Mouse (Mus musculus) spleen, adult 18-20 months (tissue): ENCODE data around the gene Fer1l5.

Source experiments
- DNase-seq, 2 experiments: peaks; one replicate each; pipeline ENCODE4 v3.0.0; 2022; ENCODE audit warnings: mixed read lengths in 2 of 2

The Fer1l5 gene

DNA sequence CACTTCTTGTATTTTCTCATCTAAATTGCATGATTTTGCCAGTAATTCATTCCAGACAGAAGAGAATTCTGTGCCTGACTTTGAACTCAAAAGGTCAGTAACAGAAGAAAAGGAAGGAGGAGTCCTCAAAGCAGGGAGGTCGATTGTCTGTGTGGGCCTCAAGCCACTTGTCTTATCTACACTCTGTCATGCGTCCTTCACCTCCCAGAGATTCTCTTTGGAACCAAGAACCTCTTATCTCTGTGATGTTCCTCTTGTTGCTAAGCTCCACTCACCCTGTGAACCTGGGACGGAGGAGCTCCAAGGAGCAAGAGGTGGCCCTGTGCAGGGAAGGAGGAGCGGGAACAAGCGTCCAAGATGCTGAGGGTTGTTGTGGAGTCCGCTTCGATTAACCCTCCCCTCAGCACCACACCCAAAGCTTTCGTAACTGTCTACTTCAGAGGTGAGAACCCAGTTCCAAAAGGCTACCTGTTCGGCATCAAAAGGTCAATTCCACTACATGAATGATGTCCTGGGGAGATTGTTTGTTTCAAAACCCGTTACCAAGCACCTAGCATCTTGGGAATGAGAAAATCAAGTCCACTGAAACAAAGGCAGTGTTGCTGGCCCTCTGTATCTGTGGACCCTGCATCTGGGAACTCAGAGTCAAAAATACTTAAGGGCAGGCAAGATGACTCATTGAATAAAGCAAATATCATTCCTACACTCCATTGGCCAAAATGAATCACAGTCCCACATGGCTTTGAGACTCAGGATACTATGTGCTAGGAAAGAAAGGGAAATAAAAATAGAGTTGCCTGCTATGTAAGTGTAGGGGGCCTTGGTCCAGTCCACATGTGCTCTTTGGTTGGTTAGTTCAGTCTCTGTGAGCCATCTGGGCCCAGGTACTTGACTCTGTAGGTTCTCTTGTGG, at the start of gene Fer1l5:
Gene Fer1l5, plus strand, starts transcription at position 358 of the 912 bp plus-strand sequence.
- DNase-seq = no peak

DNA sequence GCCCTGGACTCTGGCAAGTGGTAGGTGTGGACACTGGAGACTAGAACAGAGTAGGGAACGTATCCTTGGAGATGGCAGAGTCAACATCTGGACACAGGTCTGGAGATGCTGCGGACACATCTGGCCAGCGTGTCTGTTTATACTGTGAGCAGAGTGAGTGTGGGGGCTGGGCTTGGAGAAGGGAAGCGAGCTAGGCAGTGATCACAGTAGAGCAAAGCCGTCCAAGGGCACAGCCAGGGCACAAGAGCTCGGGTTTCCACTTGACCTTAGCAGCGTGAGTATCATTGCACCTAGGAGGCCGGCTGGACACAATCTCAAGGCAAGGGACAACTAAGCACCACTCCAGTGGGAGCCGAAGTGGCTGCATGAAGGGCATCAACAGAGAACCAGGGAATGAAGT, 49.0 kb upstream of the Fer1l5 start:
- DNase-seq = no peak

DNA sequence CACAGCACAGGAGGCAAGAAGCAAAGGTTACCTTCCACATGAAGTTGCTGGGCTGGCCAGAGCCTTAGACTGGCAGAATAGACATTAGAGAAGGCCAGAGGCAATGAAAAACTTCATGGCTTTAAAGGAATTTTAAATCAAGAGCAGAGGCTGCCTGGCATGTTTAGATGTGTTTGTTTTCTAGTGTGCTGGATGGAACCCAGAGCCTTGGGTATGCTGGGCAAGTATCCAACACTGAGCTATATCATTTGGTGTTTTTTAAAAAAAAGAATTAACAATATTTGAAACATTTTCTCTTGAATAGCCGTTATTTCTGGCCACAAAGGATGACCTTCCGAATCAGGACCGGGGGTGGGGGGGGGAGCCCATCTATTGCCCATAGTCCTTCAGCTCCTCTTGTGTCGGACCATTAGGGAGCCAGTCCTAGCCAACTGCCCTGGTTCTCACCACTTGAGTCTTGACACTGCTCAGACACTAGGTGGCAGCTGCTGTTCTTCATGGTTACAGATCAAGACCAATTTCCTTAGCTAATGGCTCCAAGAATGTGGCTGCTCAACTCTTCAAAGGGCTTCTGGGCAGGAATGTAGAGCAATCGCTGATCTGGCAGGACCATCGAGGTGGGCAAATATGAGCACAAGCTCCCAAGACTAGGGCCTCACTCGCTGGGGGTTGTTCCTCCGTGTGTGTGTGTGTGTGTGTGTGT, 48.2 kb upstream of the Fer1l5 start:
- DNase-seq = peak in 1 of 2 experiments; percentile 33

DNA sequence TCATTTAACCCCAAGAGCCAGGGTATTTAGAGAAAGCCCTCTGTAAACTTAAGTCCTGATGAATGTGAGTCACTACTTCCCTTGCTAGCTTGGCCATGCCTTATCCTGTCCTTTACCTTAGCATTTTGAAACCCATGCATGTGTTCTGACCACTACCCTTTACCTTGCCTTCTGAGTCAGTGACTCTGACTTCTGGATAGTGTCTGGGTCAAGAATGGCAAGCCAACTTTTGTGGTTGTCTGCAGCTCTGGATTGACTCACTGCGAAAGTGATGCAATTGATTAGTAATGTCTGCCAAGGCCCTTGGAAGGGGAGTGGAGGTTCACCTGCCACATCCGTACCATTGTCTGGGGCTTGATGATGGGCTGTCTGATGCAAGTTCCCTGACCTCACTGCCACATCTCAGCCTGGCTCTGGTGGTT, 46.2 kb upstream of the Fer1l5 start:
- no peak for DNase-seq

DNA sequence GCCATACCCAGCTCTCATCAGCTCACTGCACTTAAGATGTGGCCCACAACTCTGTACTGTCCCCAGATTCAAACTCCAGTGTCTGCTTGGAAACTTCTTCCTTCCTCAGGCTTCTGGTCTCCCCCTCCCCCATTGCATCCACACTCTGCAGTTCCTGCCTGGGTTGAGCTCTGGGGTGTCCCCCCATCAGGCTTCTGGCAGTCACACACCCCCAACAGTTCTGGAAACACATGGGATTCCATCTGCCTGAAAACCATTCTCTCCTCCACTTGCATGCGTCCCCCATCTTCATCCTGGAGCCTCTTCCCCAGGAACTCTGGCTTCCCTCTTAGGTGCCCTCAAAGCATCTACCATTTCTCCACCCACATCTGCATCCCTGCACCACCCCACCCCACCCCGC, 45.3 kb upstream of the Fer1l5 start:
- DNase-seq = no peak

DNA sequence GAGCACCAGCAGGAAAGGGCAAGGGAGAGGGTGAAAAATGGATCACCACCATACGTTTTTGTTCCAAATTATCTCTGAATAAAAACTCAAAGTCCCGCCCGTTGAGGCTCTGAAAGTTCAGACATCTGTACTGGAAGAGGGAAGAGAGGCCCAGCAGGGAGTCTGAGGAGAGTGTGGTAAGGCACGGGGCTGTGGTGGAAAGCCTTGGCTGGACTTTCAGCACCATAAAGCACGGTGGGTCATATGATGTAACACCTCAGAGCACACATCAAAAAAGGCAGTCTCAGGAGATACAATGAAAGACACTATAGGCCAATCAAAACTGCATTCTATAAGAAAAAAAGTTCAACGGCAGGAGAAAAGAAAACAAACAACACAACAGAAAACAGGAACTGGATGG, 40.3 kb upstream of the Fer1l5 start:
- no peak for DNase-seq

DNA sequence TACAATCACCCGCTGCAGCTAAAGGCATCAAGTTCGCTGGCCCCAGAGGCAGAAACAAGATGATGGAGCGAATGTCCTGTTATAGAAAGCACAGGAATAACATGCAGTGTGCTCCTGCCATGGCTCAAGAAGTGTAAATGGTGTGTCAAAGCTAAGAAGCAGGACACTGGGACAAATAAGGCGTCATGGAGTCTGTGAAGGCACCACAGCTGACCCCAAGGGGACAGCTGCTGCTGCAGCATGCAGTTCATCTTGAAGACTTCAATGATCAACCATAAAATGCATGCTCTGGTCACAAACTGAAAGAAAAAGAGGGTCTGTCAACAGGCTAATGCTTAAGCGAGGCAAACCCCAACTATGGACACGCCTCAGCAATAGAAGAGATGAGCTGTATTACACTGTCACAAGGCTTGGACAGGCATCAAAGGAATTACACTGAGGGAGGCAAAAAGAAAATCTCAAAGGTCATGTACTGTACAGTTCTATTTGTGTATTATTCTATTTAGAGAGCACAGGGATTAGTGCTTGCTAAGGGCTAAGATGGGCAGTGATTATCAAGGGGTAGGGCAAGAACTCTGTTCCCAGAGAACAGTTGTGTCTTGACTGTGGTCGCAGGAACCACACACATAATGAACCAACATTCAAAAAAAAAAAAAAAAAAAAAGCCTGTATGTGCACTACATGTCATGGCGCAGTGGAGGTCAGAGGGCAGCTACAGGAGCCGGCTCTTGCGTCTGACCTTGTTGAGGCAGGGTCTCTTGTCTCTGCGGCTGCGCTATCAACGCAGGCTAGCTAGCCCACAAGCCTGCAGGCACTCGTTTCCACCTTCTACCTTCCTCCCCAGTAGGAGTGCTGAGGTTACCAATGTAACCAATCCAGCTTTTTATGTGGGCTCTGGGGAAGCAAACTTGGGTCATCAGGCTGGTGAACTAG, 38.9 kb upstream of the Fer1l5 start:
- DNase-seq = no peak

DNA sequence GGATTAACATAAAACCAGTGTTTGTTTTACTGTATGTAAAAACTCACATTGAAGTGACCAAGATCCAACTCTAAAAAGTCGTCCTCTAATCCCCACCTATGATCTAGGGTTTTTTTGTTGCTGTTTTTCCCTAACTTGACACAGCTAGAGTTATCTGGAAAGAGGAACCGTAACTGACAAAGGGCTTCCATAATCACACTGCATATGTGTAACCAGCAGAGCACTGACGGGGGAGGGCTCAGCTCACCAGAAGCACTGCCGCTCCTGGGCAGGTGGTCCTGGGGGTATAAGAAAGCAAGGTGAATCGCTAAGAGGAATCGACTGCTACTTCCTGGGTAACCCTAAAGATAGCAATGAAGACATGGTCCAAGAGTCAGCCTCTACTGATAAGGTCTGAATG, 29.5 kb upstream of the Fer1l5 start:
- no peak for DNase-seq

DNA sequence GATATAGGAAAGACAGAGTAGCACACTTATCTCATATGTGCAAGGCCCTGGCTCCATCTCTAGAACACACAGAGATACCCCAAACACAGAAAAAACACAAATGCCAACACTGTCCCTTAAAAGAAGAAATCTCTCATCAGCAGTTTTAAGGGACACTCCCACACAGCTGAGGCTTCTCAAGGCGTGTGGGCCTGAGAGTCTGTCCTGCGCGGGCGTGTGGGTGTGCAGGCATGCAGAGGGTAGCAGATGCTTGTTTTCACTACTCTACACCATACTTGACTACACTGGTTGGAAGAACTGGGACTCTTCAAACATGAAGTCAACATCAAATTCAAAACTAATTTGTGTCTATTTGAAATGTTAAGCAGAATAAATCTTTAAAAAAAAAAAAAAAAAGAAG, 19.7 kb upstream of the Fer1l5 start:
- DNase-seq = no peak

DNA sequence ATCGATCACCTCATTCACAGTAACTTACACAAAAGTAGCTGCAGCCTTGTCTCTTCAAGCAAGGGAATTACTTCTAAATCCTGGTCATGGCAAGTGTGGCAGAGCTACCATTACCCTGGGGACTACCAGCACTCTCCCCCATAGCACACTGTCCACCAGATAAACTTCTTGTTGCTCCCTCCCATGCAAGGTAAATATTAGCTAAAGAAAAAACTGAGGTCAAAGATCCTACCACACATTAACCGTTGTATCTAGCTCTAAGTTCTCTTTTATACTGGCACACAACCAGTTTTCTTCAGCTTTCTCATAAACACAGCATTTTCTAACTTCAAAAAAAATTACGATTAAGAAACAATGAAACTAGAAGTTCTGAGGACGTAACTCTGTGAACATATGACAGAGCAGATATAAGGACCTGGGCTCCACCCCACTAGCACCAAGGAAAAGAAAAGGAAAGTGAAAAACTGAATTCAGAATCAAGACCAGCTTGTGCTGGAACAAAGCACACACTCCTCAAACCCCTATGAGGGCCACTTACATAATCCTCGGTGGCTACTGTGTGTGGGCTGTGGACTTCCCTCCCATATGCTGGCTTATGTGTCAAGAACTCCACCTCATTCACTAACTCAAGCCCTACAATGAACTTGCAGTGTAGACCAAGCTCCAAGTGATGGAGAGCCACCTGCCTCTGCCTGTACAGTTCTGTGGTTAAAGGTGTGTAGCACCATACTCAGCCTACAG, 15.0 kb upstream of the Fer1l5 start:
- DNase-seq = no peak

DNA sequence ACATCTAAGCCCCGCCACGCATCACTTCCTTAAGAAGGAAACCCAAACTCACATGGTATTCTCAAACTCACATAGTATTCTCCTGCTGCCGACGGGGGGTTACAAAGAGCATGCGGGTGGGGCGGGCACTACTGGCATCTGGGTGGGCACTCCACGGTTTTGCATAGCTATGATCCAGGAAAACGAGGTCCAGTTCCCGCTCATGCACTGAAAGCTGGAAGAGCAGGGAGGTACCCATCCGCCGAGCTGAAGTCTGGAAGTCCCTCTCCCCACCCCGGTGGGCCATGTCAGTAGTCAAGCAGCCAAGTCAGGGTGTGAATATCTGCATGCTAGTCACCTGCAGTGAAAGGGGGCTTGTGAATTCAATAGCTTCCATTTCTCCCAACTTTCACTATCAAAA, 4.4 kb upstream of the Fer1l5 start:
- DNase-seq = no peak

DNA sequence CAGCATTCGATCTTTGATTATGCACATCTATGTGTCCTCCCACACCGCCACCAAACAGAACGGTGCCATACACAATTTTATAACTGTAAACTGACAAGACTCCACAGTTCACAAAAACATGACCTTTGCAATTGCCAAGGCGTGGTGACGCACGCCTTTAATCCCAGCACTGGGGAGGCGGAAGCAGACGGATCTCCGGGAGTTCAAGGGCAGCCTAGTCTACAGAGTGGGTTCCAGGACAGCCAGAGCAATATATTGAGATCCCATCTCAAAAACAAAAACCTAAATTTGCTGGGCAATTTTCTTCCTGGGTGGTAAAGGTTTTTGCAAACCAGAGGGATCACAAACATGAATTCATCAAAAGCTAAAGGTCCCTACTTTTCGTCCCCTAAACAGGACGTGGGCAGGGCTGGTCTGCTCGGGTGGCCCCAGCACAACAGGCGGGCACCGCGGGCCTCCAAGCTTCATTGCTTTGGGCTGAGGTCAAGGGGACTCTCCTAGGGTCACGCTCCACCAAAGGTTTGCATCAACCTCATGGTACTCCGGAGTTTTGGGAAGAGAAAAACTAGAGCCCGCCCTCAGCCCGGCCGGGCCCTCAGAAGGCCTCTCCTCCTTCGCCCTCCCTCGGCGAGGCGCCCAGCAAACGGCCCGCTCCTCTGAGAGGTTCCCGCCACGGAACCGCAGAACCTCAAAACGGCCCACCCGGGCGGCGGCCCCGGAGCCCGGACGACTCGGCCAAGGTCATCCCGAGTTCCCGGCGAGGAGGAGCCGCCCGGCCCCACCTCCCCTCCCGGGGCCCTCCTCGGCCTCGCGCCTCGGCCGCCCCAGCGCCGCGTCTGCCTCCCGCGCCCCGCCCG, 3.8 kb upstream of the Fer1l5 start:
- DNase-seq = no peak

DNA sequence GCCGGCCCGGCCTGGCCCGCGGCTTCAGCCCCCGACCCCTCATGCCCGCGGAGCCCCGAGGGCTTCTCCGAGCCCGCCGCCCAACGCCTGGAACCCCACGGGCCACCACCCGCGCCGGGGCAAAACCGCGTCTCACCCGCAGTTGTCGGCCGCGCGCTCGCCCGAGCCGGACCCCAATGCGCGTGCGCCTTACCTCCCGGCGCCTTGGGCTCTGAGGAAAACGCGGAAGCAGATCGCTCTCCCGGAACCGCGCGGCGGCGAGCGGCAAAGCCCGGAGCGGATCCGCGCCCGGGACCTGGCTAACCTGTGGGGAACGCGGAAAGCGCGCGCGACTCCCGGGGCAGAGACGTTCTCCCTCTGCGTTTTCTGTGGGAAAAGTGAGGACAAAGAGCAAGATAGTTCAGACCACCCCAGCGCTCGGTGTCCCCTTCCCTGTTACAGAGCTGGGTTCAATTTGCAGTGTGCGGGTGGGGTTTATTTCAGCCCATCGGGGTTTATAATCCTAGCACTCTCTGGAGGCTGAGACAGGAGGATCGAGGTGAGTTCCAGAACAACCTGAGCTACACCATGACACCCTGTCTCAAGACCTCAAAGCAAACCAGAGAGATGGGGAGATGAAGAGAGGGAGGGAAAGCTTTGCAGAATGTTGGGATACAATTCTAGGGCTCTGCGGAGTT, 3.0 kb upstream of the Fer1l5 start, which contains the start of gene Kansl3:
Gene Kansl3, minus strand, starts transcription at position 213 of the 677 bp plus-strand sequence.
- DNase-seq = peak; percentile 80 to 90

DNA sequence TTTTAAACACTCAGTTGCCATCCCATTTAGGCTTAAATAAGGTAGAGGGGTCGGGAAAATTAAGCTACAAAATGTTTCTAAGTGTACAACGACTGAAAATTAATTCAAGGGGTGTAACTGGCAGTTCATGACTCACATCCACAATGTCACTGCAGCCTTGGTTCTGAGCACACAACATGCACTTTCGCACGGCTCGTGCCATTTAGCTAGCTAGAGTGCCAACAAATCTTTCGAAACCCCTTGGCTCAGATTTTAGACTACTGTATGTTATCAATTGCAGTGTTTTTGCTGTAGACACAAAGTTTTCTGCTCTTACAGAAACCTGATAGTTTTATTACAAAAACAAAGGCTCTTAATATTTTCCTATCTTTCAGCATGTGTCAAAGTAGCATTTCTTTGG, 1.2 kb upstream of the Fer1l5 start:
- DNase-seq = no peak

DNA sequence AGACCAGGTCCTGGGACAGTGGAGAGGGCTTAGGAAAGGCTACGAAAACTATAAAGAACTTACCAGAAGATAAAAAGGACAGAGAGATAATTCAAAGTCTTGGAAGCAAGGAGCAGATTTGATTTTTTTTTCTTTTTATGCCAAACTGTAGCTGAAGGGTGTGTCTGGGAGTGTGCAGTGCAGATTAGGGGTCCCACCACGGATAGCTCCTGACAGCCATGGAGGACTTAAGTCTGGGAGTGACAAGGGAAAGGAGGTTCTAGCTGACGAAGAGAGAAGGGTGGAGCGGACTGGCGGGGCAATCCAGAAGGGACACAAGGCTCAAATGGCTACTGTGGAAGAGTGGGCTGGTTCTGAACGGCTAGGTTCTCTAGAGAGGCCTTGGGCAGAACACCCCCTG, 6.8 kb downstream of the Fer1l5 start:
- no peak for DNase-seq

DNA sequence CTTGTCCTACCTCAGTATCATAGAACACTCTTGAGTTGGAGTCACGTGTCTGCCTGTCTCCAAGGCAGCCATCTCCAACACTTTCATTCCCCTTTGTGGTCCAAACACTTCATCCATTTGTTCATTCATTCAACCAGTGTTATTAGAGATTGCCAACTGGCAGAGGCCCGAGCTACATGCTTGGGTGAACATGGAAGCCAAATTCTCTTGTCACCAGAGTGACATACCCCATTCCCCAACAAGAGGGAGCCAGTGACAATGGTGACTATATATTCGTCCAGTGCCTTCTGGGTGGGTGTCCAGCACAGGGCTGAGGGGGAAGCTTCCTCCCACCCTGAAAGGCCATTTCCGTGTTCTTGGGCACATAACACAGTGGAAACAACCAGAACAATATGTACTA, 7.5 kb downstream of the Fer1l5 start:
- DNase-seq = no peak

DNA sequence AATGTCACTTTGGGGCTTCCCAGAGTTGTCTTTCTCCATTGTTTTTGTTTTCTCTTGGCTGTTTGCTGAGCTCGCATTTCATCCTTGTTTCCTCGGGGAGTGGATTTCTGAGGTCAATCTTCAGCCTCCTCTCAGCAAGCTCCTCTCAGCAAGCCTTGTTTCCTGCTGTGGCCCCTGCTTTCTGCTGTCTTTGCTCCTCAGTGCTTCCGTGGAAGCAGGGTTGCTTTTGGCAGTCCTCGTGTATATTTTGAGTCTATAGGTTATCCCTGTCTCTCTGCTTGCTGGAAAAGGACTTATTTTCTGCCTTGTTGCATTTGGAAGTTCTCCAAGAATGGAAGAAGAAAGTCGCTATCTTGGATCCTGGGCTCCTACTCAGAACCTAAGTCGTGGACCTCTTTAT, 24.9 kb downstream of the Fer1l5 start:
- no peak for DNase-seq

DNA sequence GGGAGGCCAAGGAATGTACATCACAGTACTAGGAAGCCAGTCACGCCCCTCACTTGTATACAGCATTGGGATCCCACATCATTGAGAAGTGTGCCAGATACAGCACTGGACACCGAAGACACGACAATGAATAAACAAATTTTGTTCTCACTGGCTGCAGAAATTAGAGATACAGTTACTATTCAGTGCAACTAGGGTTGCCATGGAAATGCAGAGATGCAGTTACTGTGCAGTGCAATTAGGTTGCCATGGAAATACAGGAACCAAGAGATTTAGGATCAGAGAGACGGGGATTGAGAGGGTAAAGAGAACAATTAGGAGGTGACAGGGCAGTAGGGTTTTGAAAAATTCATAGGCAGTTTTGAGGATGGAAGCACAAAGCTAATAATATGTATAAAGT, 29.4 kb downstream of the Fer1l5 start:
- DNase-seq = no peak

DNA sequence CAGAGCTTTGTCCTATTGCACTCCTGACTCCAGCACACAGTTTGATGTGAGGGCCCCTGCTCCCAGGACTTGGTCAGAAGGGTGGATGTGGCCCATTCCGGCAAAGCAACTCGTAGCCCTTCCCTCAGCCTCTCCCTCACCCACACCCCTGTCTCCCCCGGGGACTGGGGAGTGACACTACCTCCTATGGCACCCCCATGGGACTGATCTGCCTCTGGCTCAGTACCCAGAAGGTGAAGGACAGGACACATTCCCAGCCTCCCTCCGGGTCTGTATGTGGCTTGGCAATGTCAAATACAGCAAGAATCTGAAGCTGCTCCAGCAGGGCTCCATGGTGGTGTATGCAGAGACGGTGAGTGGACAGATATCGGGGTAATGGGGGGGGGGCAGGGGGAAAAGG, 32.4 kb downstream of the Fer1l5 start:
- no peak for DNase-seq

DNA sequence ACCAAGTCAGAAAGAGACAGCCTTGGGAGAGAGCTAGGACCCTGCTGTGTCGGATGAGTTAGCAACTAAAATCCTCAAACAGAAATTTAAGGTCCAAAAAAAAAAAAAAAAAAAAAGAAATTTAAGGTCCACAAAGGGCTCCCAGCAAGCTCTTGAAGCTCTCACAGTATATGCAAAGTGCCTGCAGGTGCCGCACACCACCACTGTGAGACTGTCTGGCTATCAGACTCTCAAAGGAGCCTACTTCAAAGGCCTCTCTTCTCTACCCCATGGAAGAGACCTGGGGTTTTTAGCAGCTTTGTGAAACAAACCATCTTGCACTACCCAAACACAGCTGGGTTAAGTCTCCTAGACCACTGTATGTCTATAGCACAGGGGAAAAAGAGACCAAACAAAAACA, 57.4 kb downstream of the Fer1l5 start:
- DNase-seq = no peak

DNA sequence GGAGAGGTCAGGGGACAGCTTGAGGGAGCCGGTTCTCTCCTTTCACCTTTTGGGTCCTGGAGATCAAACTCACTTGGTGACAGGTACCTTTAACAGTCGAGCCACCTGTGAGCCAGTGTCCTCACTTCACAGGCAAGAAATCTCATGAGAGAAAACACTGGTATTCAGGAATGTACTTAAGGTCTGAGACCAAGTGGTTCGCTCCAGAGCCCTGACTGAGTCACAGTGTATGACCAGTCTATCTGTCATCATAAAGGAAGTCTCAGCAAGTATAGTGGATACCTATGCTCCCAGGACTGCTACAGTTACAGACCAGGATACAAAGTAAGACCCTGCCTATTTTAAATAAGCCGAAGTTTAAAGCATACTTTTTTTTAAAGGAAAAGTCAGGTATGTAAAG, 60.9 kb downstream of the Fer1l5 start:
- DNase-seq = no peak
